Mouse (Mus musculus) heart, adult 8-10 months (tissue): ENCODE data around the gene Xlr3c. TPM values are rescaled to one million over a fixed set of nuclear protein-coding genes. Genes with fewer than 3 reads are reported as not detected.
A peak's percentile ranks its signal among the peaks of the same experiment; 100 is the strongest.
"Not testable (repeated sequence)": the region's sequence is repeated elsewhere in the genome, so short reads cannot be mapped to it uniquely, and the experiment has no call there.

Experiments
- DNase-seq: peaks from one replicate; pipeline ENCODE4 v3.0.0; 2022; ENCODE audit warnings: low spot score
- total RNA-seq, 4 experiments: library from RNA; stranded (reverse); gene quantifications; 2 replicates each; pipeline ENCODE4 v1.2.4; 2022

Gene Xlr3c
- not detected for total RNA-seq

GRCm38 (mm10) chrX:73265270-73265669, at the start of gene Xlr3c:
Gene Xlr3c (minus strand): TSS chrX:73265390.
- not testable (repeated sequence) for DNase-seq

- DNase-seq: peak; percentile 11
These were observed 47.3 kb upstream of the Xlr3c start for GRCm38 (mm10) chrX:73312522-73312921.

- not testable (repeated sequence) for DNase-seq
These were observed 30.6 kb upstream of the Xlr3c start for GRCm38 (mm10) chrX:73295745-73296144.

GRCm38 (mm10) chrX:73292876-73293275, 27.7 kb upstream of the Xlr3c start, which contains the start of the genes Xlr5a and Xlr5c:
Gene Xlr5a (minus strand): TSS chrX:73292976.
Gene Xlr5c (minus strand): TSS chrX:73292976.
- not testable (repeated sequence) for DNase-seq

- not testable (repeated sequence) for DNase-seq
These were observed 2.8 kb downstream of the Xlr3c start for GRCm38 (mm10) chrX:73262428-73262827.

GRCm38 (mm10) chrX:73242821-73243325, 22.3 kb downstream of the Xlr3c start, which contains the start of gene Xlr4c:
Gene Xlr4c (minus strand): TSS chrX:73243130.
- not testable (repeated sequence) for DNase-seq

GRCm38 (mm10) chrX:73229288-73229687, 35.9 kb downstream of the Xlr3c start:
- no peak for DNase-seq

GRCm38 (mm10) chrX:73228606-73229214, 36.5 kb downstream of the Xlr3c start:
- DNase-seq: peak; percentile 14

GRCm38 (mm10) chrX:73227914-73228605, 37.1 kb downstream of the Xlr3c start, which contains the start of gene F8a:
Gene F8a (plus strand): TSS chrX:73228291.
- peak; percentile 77 for DNase-seq

GRCm38 (mm10) chrX:73225365-73225764, 39.8 kb downstream of the Xlr3c start:
- DNase-seq: no peak

GRCm38 (mm10) chrX:73213819-73214564, 51.2 kb downstream of the Xlr3c start, which contains the start of gene Xlr4b:
Gene Xlr4b (plus strand): TSS chrX:73214333.
- not testable (repeated sequence) for DNase-seq

Other genes starting within 250 kb of the Xlr3c start
- gene Pnma5, start 228.3 kb downstream of the Xlr3c start, total RNA-seq: not detected
- gene Pnma3, start 200.6 kb downstream of the Xlr3c start, total RNA-seq: not detected
- gene Xlr4a, start 182.9 kb downstream of the Xlr3c start, total RNA-seq: 1 to 10 TPM in 2 of 4 experiments, under 1 TPM in 2; 0.27 to 2.9 (median 1.7) TPM
- 1 to 10 TPM in 1 of 4 experiments, under 1 TPM in 2, not detected in 1; 0.25 to 2.1 (median 0.86) TPM for gene Xlr3a, start 168.3 kb downstream of the Xlr3c start, total RNA-seq
- not detected for gene Gm14685, start 148.3 kb downstream of the Xlr3c start, total RNA-seq
- gene Xlr5b, start 116.6 kb downstream of the Xlr3c start, total RNA-seq: not detected
- not detected for gene DXBay18, start 115.9 kb downstream of the Xlr3c start, total RNA-seq
- not detected for gene Spin2d, start 88.4 kb downstream of the Xlr3c start, total RNA-seq
- gene Xlr3b, start 73.2 kb downstream of the Xlr3c start, total RNA-seq: 1 to 10 TPM in 2 of 4 experiments, under 1 TPM in 2; 0.27 to 1.8 (median 1.2) TPM
- 1 to 10 TPM in 1 of 4 experiments, under 1 TPM in 1, not detected in 2; 0.17 to 1.5 TPM for gene Xlr4b, start 51.1 kb downstream of the Xlr3c start, total RNA-seq
- 1 to 10 TPM; 6.9 to 7.6 (median 7.3) TPM for gene F8a, start 37.1 kb downstream of the Xlr3c start, total RNA-seq
- not detected for gene Xlr4c, start 22.3 kb downstream of the Xlr3c start, total RNA-seq
- gene Xlr5a, start 27.6 kb upstream of the Xlr3c start, total RNA-seq: not detected
- not detected for gene Xlr5c, start 27.6 kb upstream of the Xlr3c start, total RNA-seq
- gene Gm45015, start 71.5 kb upstream of the Xlr3c start, total RNA-seq: not detected
- gene Zfp275, start 77.2 kb upstream of the Xlr3c start, total RNA-seq: 1 to 10 TPM; 6.1 to 7.5 (median 6.7) TPM
- gene Gm18336, start 133.3 kb upstream of the Xlr3c start, total RNA-seq: not detected
- gene Zfp92, start 145.7 kb upstream of the Xlr3c start, total RNA-seq: not detected
- not detected for gene Trex2, start 170.0 kb upstream of the Xlr3c start, total RNA-seq
- gene Haus7, start 193.7 kb upstream of the Xlr3c start, total RNA-seq: 1 to 10 TPM; 5.0 to 6.3 (median 5.4) TPM
- gene Bgn, start 218.2 kb upstream of the Xlr3c start, total RNA-seq: 100 to 1,000 TPM; 152 to 198 (median 182) TPM
- under 1 TPM; 0.16 to 0.53 (median 0.21) TPM for gene Atp2b3, start 237.7 kb upstream of the Xlr3c start, total RNA-seq